Mouse (Mus musculus) embryo, embryonic 11.5 days (tissue): ENCODE data around the gene Dnah7b.
"Not testable (repeated sequence)": the region's sequence is repeated elsewhere in the genome, so short reads cannot be mapped to it uniquely, and the experiment has no call there.

Experiments used
- DNase-seq: peaks from one replicate; pipeline ENCODE4 v3.0.0-alpha.2; 2012; ENCODE audit warnings: low read depth, low spot score

Dnah7b gene

DNA sequence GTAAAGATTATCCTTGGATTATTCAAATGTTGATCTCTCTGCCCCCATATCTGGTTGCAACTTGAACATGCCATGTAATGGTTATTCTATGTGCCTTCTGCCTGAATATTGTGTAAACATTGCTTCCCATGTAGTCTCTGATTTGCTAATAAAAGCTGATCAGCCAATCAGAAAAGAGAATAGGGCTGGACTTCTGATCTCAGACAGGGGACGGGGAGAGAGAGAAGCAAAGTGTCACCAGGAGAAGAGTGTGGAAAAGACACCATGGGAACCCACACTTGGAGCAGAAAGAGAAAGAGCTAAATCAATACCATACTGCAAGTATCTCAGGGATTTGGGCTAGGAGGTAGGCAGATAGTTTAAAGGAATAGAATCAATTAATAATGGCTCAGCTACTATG is at the start of gene Dnah7b:
Dnah7b (plus strand) TSS at position 301 of the 400 bp plus-strand sequence.
- DNase-seq = no peak

DNA sequence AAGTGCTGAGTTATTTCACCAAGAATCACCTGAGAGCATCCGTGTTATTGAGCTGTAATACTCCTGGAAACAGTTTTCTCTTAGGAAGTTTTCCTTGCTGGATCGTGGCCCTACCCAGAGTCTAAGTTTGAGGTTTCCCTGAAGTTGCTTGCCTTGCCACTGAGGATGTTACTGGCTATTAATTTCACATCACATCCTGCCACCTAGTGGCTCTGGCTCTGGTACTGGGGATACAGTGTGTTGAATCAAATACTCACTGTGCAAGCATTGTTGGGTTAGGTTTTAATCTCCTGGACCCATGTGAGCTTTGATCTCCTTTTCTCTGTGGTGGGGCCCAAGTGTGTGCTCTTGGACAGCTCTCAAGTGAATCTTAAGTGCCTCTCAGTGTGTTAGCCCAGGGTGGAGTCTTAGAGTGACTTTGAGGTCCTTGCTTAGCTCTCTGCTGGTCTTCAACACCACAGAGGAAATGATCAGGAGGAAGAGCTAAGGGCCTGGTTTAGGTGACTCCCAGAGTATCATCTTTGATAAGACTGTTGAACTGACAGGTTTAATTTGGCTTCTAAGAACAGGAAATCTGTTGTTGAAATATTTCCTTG is 47.6 kb upstream of the Dnah7b start:
- peak; percentile 13 for DNase-seq

GRCm38 (mm10) chr1:46022262-46022661 is 43.9 kb upstream of the Dnah7b start:
- DNase-seq = peak; percentile 23

- no peak for DNase-seq
Measured at GRCm38 (mm10) chr1:46031993-46032555, 34.0 kb upstream of the Dnah7b start.

GRCm38 (mm10) chr1:46048188-46048587 is 17.9 kb upstream of the Dnah7b start:
- no peak for DNase-seq

DNA sequence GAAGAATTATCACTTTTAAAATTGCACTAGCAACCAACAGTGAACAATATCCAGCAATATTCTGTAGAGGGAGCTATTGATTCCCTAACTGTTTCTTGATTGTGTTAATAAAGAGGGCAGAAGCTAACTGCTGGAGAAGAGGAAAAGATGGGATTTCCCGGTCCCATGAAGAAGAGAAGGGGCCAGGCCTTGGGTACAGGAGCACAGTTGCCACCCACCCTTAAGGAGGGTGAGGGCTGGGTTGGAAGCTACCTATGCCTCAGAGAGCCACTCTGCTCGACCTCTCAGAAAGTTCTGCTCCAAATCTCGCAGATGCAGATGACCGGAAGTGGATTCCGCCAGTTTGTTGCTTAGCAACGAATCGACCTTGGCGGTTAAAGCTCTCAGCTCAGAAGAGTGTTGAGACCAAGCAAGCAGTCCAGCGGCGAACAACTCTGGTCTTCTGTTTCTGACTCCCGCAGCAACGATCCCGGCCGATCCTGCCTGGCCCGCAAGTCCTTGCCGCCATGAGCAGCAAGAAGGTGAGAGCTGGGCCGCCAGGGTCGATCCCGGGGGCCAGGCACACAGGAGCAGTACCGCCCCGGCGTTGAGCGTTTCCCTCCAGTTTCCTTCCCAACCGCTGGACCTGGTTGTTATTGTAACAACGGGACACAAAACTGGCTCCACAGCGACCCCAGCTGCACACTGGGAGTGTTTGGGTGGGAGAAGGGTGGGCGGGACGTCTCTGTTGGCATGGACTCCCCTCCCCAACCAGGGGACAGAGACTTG is 553 bp downstream of the Dnah7b start:
- DNase-seq = peak; percentile 67

GRCm38 (mm10) chr1:46068787-46069186 is 2.7 kb downstream of the Dnah7b start:
- not testable (repeated sequence) for DNase-seq

GRCm38 (mm10) chr1:46077891-46078290 is 11.8 kb downstream of the Dnah7b start:
- no peak for DNase-seq

DNA sequence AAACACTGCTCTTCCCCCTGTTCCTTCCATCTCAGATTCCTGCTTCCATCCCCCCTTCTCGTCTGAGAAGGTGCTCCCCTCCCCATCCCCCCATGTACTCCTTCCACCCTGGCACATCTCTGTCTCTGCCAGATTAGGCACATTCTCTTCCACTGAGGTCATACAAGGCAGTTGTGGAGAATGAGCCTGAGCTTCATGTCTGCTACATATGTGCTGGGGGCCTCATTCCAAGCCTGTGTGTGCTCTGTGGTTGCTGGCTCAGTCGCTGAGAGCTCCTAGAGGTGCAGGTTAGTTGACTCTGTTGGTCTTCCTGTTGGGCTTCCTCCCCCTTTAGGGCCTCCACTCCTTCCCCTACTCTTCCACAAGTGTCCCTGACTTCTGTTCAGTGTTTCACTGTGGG is 34.4 kb downstream of the Dnah7b start:
- DNase-seq = no peak

GRCm38 (mm10) chr1:46112606-46113005 is 46.5 kb downstream of the Dnah7b start:
- not testable (repeated sequence) for DNase-seq

DNA sequence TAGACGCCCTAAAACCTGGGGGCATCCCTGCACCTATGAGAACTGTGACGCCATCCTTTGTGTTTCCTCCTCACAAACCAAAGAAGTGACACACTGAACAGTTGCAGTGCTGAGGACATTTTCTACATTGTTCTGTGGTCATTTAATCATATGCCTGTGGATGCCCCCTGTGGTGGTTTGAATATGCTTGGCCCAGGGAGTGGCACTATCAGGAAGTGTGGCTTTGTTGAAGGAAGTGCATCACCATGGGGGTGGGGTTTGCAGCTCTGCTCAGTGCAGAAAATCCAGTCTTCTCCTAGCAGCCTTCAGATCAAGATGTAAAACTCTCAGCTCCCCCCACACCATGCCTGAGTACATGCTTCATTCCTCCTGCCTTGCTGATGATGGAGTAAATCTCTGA is 51.1 kb downstream of the Dnah7b start:
- DNase-seq = not testable (repeated sequence)

DNA sequence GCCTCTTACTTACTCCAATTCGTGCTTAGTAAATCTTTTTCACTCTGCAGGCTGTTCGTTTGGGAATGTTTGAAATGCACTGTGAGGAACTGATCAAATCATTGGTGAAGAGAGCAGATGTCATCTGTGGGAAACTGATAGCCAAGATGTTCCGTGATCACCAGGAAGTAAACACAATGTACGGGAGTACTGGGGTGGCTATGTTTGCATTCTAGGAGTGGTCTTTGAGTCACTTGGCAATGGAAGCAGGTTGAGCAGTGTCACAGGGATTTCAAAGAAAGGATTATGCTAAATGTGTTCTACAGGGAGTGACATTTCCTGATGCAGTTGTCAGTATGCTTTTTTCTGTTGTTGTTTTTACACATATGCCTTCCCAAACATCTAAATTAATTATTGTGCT is 61.9 kb downstream of the Dnah7b start:
- DNase-seq = no peak

DNA sequence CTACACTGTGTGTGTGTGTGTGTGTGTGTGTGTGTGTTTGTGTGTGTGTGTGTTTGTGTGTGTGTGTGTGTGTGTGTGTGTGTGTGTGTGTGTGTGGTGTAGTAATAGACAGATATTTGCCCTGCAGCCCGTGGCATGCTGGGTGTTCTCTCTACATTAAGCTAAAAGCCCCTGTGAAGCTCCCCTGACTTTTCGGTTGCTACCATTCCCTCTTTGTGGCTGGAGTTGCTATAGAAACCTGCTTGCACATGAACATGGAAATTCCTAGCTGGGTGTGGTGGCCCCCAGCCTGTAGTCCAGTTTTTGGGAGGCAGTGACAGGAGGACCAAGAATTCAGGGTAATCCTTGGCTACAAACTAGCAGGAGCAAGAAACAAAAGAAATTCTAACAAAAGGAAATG is 130.7 kb downstream of the Dnah7b start:
- DNase-seq = not testable (repeated sequence)

DNA sequence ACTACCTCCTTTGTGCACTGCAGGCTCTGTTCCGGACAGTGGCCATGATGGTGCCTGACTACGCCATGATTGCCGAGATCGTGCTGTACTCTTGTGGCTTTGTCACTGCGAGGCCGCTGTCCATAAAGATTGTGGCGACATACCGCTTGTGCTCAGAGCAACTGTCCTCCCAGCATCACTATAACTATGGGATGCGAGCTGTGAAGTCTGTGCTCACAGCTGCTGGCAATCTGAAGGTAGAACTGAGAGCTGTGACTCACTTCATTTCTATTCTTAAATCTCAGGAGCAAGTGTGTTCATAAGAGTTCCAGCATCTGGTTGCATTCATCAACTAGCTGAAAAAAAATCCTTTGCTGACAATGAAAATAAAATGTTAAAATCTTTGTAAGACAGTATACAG is 135.1 kb downstream of the Dnah7b start:
- DNase-seq = not testable (repeated sequence)

DNA sequence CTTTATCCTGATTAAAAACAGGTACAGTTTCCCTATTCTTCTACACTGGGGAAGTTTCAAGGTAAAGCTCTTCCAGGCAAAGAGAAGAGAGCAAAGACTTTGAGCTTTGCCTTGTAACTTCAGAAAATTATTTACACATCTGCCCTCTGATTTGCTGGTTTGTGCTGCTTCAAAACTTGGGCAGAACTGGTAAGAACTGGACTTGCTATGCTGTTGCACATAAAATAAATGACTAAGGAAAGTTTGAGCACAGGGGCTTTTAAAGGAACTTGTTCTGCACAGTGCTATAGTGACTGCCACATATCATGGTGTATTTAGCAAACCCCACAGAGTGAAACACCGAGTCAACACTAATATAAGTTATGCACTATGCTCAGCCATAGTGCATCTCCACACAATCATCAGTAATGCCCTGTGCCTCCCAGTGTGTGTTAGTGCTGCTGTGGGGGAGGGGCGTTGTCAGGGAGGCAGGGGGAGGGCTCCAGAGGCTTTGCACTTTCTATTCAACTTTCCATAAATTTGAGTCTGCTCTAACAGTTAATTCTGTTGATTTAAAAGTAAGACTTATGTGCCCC is 144.0 kb downstream of the Dnah7b start:
- not testable (repeated sequence) for DNase-seq

GRCm38 (mm10) chr1:46222704-46223103 is 156.6 kb downstream of the Dnah7b start:
- DNase-seq = not testable (repeated sequence)

DNA sequence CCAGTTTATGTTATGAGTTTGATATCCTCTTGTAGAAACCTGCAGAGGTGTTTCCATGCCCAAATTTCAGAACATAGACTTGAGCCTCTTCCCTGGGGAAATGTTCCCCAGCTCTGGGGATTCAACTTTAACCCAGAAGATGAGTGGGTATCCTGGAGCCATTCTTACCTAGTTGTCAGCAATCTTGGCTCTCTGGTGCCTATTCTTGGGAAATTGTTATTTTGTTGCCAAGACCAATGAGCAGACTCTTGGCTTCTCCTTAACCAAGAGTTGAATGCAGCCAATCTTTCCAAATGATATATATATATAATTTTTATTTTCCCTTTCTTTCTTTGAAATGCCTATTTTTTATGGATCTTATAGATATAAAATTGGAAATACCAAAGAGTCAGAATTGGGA is 160.0 kb downstream of the Dnah7b start:
- not testable (repeated sequence) for DNase-seq

DNA sequence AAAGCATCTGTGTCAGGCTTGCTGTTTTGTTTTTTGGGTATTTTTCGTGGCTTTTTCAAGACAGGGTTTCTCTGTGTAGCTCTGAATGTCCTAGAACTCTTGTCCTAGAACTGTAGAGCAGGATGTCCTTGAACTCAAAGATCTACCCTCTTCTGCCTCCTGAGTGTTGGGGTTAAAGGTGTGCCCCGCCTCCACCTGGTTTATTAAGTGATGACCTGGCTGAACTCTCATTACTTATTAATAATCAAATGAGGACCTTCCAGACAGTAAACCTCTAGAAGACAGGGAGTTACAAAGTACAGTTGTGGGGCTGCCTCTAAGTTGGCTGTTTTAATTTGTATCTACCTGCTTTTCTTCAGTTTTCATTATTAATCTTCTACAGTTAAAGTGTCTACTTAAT is 202.7 kb downstream of the Dnah7b start:
- not testable (repeated sequence) for DNase-seq

DNA sequence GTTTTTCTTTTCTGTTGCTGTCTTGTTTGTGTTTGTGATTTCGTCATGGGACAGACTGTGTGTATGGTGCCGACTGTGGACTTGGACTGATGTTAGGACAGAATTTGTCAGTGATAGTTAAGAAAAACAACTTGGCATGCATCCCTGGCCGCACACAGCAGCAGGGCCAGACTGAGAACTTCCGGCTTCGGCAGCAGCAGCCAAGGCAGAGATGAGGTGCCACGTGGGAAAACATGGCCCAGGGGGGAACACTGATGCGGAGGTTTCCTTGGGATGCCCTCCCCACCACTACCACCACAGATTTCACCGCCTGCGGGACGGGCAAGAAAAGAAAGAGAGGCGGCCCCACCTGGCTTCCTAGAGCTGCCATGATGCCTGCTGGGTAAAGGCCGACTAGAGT is 205.8 kb downstream of the Dnah7b start:
- DNase-seq = no peak

DNA sequence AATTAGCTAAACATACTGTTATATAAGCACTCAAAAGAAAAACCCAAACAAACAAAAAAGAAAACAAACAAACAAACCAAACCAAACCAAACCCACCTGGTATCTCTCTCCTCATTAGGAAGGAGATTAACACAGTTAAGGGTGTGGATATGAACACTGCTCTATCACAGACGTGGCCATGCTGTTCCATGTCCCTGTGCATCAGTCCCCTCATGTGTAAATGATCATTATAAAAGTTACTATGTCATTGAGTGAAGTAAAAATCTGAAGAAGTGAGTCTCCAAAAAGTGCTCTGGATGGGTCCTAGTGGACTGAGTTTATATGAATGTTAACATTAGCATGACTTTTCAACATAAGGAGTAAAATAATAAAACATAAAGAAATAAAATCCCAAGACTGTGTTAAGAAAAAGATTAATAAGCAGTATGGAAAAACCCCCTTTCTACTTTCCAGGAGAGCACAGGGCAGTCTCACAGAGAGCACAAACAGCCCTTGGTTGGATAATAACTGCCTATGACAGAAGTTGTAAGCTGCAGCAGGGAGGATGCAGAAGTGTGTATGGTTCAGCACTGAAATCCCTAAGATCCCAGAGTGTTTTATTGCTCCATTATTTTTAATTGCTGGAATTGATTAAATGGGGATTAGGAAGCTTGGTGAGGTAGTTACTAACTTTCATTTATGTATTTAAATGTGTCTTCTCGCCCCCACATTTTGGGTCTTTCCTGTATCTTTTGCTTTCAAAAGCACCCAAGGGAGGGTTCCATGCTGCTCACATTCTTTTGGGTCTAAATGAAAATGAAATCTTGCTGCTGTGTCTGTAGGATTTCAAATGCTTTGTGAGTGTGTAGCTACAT is 212.2 kb downstream of the Dnah7b start:
- DNase-seq = not testable (repeated sequence)

DNA sequence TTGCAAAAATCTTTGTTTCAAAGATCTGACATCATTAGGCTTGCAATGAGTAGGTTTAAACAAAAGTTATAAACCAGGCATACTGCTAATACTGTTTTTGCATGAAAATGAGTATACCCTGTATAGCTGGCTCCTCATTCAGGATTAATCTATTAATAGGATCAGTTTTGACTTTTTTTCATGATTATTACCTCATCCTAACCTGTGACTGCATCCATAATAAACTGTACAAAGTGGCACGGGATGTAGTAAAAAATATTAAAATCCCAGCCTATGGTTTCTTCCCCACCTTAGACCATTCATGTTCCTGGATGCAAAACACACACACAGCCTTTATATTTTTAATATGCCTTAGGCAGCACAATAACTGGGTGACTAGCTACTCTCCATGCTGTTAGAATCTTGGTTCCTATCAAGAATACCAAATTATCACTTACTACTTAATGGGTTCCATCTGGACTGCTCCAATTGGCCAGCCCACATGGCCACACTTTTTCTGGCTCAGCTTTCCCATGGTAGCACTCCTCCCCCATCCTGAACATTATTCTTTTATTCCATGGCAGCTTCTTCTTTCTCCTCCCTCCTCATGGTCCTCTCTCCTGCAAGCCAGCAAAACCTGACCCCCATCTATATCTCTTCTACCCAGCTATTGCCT is 212.9 kb downstream of the Dnah7b start:
- not testable (repeated sequence) for DNase-seq
